ENCODE assay signal across 20 mouse cellular contexts in the genomic region with DNA sequence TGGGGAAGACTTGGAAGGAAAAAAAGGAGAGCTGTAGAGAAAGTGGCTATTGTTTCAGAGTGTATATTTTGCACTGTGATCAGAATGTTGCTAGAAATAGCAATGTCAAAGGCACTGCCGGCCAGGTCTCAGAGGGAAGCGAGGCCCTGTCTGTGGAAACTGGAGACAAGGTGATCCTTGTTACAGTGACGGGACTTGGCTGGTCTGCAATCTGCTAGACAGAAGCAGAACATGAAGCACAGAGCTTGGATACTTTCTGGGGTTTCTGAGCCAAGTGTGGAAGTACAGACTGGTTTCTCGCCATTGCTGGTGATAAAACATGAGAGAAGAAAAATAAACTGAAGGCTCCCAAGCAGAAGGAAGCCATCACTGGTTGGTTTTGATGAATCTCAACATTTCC.
A peak's percentile ranks its signal among the peaks of the same experiment; 100 is the strongest.
DNase-seq lines count a peak whose midpoint lies in the region; ATAC-seq and TF ChIP-seq lines count a peak whose summit lies in the region.
"Had no signal": no experiment of that assay in that cellular context is flagged by ENCODE, and none has a peak within 500 bp of the region (broad histone marks: within the 10 kb centered on the region; RNA-seq: fewer than 3 reads in every experiment).

No protein-coding gene starts in this region.

- 42% methylated on average over 4 of the region's 4 CpGs for WGBS in heart, adult 2 months
- 61% methylated on average over 4 of the region's 4 CpGs for WGBS in heart, embryonic 12.5 days

- DNase-seq in adrenal gland, postnatal 10 days = peak; percentile 17
- no peak for DNase-seq in adrenal gland, adult 8-10 months
- DNase-seq in heart, adult 2 months = peak; percentile 18 to 39
- DNase-seq in urinary bladder, postnatal 14 days (ENCODE audit: low spot score) = peak; percentile 12
- DNase-seq in urinary bladder, adult 2 months (ENCODE audit: low spot score) = no peak
- DNase-seq in frontal cortex, postnatal 36 days (ENCODE audit: low spot score in 2 of 2) = no peak
- DNase-seq in thymus, postnatal 10 days (ENCODE audit: low spot score in 2 of 2) = no peak
- DNase-seq: cerebellum, adult 2 months; cerebellum, postnatal 25 days; kidney, adult 11 months; left cerebral cortex, postnatal 4 days; thymus, postnatal 36 days had no signal

- TF ChIP-seq EP300 in heart, adult 2 months (IDR thresholded peaks at IDR 0.05; ENCODE audit: insufficient read depth, low read depth, low read length) = no peak

- TF ChIP-seq POLR2A in heart, adult 2 months (IDR thresholded peaks at IDR 0.05; ENCODE audit: insufficient read depth, low read depth, low read length) = no peak

- ATAC-seq in heart, embryonic 12.5 days (ENCODE audit: insufficient number of reproducible peaks, low FRiP score) = no peak
- ATAC-seq: forebrain, embryonic 13.5 days had no signal

- no peak overlapping the region for H3K9ac ChIP-seq in heart, adult 2 months (ENCODE audit: low read depth, low read length)
- H3K9ac ChIP-seq in heart, embryonic 12.5 days = no peak overlapping the region
- H3K9ac ChIP-seq: embryonic facial prominence, embryonic 13.5 days; forebrain, embryonic 13.5 days; hindbrain, embryonic 12.5 days; limb, embryonic 15.5 days; liver, embryonic 15.5 days had no signal

- intact Hi-C loops in heart, adult 2 months (cut with DNase I) = no loop called here

- H3K79me2 ChIP-seq in heart, adult 2 months (replicated peaks; ENCODE audit: control insufficient read depth, insufficient read depth, low read length) = no peaks in the 10 kb centered on the region

- no peak for TF ChIP-seq CTCF in heart, adult 2 months (IDR thresholded peaks at IDR 0.05)

- no peak overlapping the region for H3K27ac ChIP-seq in heart, adult 2 months
- no peak overlapping the region for H3K27ac ChIP-seq in heart, embryonic 12.5 days (ENCODE audit: poor library complexity, severe bottlenecking)
- H3K27ac ChIP-seq: embryonic facial prominence, embryonic 13.5 days; forebrain, embryonic 13.5 days; hindbrain, embryonic 12.5 days; kidney, postnatal 0 days; limb, embryonic 15.5 days; liver, embryonic 15.5 days had no signal

- no peaks in the 10 kb centered on the region for H3K4me1 ChIP-seq in heart, adult 2 months (ENCODE audit: control insufficient read depth, insufficient read depth, low read length)
- no peaks in the 10 kb centered on the region for H3K4me1 ChIP-seq in heart, embryonic 12.5 days (replicated peaks)
- H3K4me1 ChIP-seq: embryonic facial prominence, embryonic 13.5 days; forebrain, embryonic 13.5 days; hindbrain, embryonic 12.5 days; limb, embryonic 15.5 days; liver, embryonic 15.5 days had no signal

- H3K4me3 ChIP-seq in heart, adult 2 months = no peak overlapping the region
- H3K4me3 ChIP-seq in heart, embryonic 12.5 days = no peak overlapping the region
- H3K4me3 ChIP-seq: embryonic facial prominence, embryonic 13.5 days; forebrain, embryonic 13.5 days; hindbrain, embryonic 12.5 days; limb, embryonic 15.5 days; liver, embryonic 15.5 days had no signal

- H3K9me3 ChIP-seq in heart, embryonic 12.5 days (replicated peaks) = peaks cover 3% of the 10 kb centered on the region; the same call in 1 of the 2 replicates
- H3K9me3 ChIP-seq: embryonic facial prominence, embryonic 13.5 days; limb, embryonic 15.5 days; liver, embryonic 15.5 days had no signal

- H3K36me3 ChIP-seq in heart, adult 2 months (ENCODE audit: control insufficient read depth, insufficient read depth, low read length) = no peaks in the 10 kb centered on the region
- H3K36me3 ChIP-seq in heart, embryonic 12.5 days = no peaks in the 10 kb centered on the region
- H3K36me3 ChIP-seq: embryonic facial prominence, embryonic 13.5 days; hindbrain, embryonic 12.5 days; limb, embryonic 15.5 days; liver, embryonic 15.5 days had no signal

- no peaks in the 10 kb centered on the region for H3K27me3 ChIP-seq in heart, adult 2 months (ENCODE audit: control insufficient read depth, insufficient read depth, low read length)
- H3K27me3 ChIP-seq in heart, embryonic 12.5 days (replicated peaks) = no peaks in the 10 kb centered on the region
- H3K27me3 ChIP-seq: embryonic facial prominence, embryonic 13.5 days; forebrain, embryonic 13.5 days; hindbrain, embryonic 12.5 days; limb, embryonic 15.5 days; liver, embryonic 15.5 days had no signal

- H3K4me2 ChIP-seq in heart, embryonic 12.5 days = no peak overlapping the region
- H3K4me2 ChIP-seq: embryonic facial prominence, embryonic 13.5 days; forebrain, embryonic 13.5 days; hindbrain, embryonic 12.5 days; limb, embryonic 15.5 days; liver, embryonic 15.5 days; midbrain, embryonic 11.5 days had no signal

Comparison
In these comparisons a context has a peak if more than half of its experiments do, and no peak if none do; other contexts are left out.
1. DNase-seq: peak in adrenal gland, postnatal 10 days (single experiment), heart, adult 2 months (2 of 2) and urinary bladder, postnatal 14 days (single experiment); none in adrenal gland, adult 8-10 months (single experiment), urinary bladder, adult 2 months (single experiment), frontal cortex, postnatal 36 days (0 of 2) and thymus, postnatal 10 days (0 of 2).